7 mouse cellular contexts compared by ENCODE assay signal in genomic region chr11:69580091-69580514, GRCm38 (mm10). TPM values are rescaled to one million over a fixed set of nuclear protein-coding genes. Genes with fewer than 3 reads are reported as not detected.
DNase-seq lines count a peak whose midpoint lies in the region; ATAC-seq lines count a peak whose summit lies in the region.

Gene Wrap53, minus strand, starts transcription at chr11:69580255.
Gene Trp53, plus strand, starts transcription at chr11:69580359.

- H3K4me2 ChIP-seq in intestine, embryonic 16.5 days (ENCODE audit: low read depth, low read length): peak within 1 kb of the TSS; percentile 68
- H3K4me2 ChIP-seq in midbrain, embryonic 11.5 days: peak within 1 kb of the TSS; percentile 76

- DNase-seq in adrenal gland, adult 8-10 months: peak; percentile 92
- DNase-seq in embryo, embryonic 9.5 days (ENCODE audit: extremely low spot score): peak; percentile 90
- peak; percentile 72 to 90 for DNase-seq in gastrocnemius, postnatal 4 days (ENCODE audit: low spot score in 2 of 2)
- peak; percentile 83 to 87 for DNase-seq in left cerebral cortex, postnatal 36 days (ENCODE audit: low spot score in 2 of 2)
- peak; percentile 97 for DNase-seq in midbrain, embryonic 11.5 days (ENCODE audit: low spot score, missing footprints)
- peak; percentile 94 for DNase-seq in skeletal muscle tissue, adult 2 months (ENCODE audit: low read depth, low spot score)

- intact Hi-C loops in left cerebral cortex, postnatal 36 days (cut with DNase I): loop anchor here (2.0 kb wide), 1 partner anchor 25 kb away; the partner anchor contains the start of gene Atp1b2

- no peaks in the 10 kb centered on the region for H3K9me3 ChIP-seq in intestine, embryonic 16.5 days (ENCODE audit: control insufficient read depth, low read length)
- H3K9me3 ChIP-seq in midbrain, embryonic 11.5 days (ENCODE audit: control insufficient read depth, low read length): no peaks in the 10 kb centered on the region

- peak; percentile 62 for ATAC-seq in intestine, embryonic 16.5 days
- peak; percentile 62 for ATAC-seq in midbrain, embryonic 11.5 days (ENCODE audit: low FRiP score)

- H3K36me3 ChIP-seq in intestine, embryonic 16.5 days (ENCODE audit: control insufficient read depth, insufficient read depth, low read length): no peaks in the 10 kb centered on the region
- no peaks in the 10 kb centered on the region for H3K36me3 ChIP-seq in midbrain, embryonic 11.5 days (ENCODE audit: control insufficient read depth, insufficient read depth, low read length)

- peak within 1 kb of the TSS; percentile 80 for H3K4me3 ChIP-seq in intestine, embryonic 16.5 days (ENCODE audit: low read length)
- peak within 1 kb of the TSS; percentile 64 for H3K4me3 ChIP-seq in midbrain, embryonic 11.5 days (ENCODE audit: low read depth, low read length)

- H3K27me3 ChIP-seq in intestine, embryonic 16.5 days (replicated peaks; ENCODE audit: control insufficient read depth, insufficient read depth, low read length): no peaks in the 10 kb centered on the region
- no peaks in the 10 kb centered on the region for H3K27me3 ChIP-seq in midbrain, embryonic 11.5 days (ENCODE audit: control insufficient read depth, insufficient read depth, low read length)

- peak within 1 kb of the TSS; percentile 98 for H3K27ac ChIP-seq in intestine, embryonic 16.5 days (ENCODE audit: low read length)
- peak within 1 kb of the TSS; percentile 83 for H3K27ac ChIP-seq in midbrain, embryonic 11.5 days (ENCODE audit: low read depth, low read length)

- peaks cover 28% of the 10 kb centered on the region for H3K4me1 ChIP-seq in intestine, embryonic 16.5 days (ENCODE audit: control insufficient read depth, insufficient read depth, low read length)
- H3K4me1 ChIP-seq in midbrain, embryonic 11.5 days (ENCODE audit: control insufficient read depth, insufficient read depth, low read length): peaks cover 35% of the 10 kb centered on the region

- H3K9ac ChIP-seq in intestine, embryonic 16.5 days (ENCODE audit: low read depth, low read length): peak within 1 kb of the TSS; percentile 83
- peak within 1 kb of the TSS; percentile 78 for H3K9ac ChIP-seq in midbrain, embryonic 11.5 days (ENCODE audit: low read length)

- under 1% methylated on average over 13 of the region's 13 CpGs for WGBS in intestine, embryonic 16.5 days
- under 1% methylated on average over 13 of the region's 13 CpGs for WGBS in midbrain, embryonic 11.5 days

RNA-seq across cellular contexts. Expression of gene Wrap53, which starts in this region (rescaled TPM):
- total RNA-seq in adrenal gland, adult 8-10 months (2022): 10 to 100 TPM in 3 of 4 experiments, 1 to 10 TPM in 1; 9.1 to 11.9 (median 11.0) TPM
- 1 to 10 TPM; 6.8 to 7.9 TPM for total RNA-seq in gastrocnemius, postnatal 4 days (2021)
- 24.5 and 26.6 TPM in 2 replicates for polyA plus RNA-seq in intestine, embryonic 16.5 days (2015; fragmentation: Nextera tagmentation; extraction: Ambion mirVana)
- total RNA-seq in left cerebral cortex, postnatal 36 days (2021): 10 to 100 TPM; 10.2 to 10.8 TPM
- 35.1 and 36.4 TPM in 2 replicates for polyA plus RNA-seq in midbrain, embryonic 11.5 days (2014; fragmentation: Nextera tagmentation; extraction: Ambion mirVana)

RNA-seq across cellular contexts. Expression of gene Trp53, which starts in this region (rescaled TPM):
- 10 to 100 TPM; 57.6 to 71.1 (median 64.0) TPM for total RNA-seq in adrenal gland, adult 8-10 months (2022)
- total RNA-seq in gastrocnemius, postnatal 4 days (2021): 10 to 100 TPM; 51.1 to 51.9 TPM
- 132 and 148 TPM in 2 replicates for polyA plus RNA-seq in intestine, embryonic 16.5 days (2015; fragmentation: Nextera tagmentation; extraction: Ambion mirVana)
- total RNA-seq in left cerebral cortex, postnatal 36 days (2021): 10 to 100 TPM; 21.7 to 22.6 TPM
- 144 and 147 TPM in 2 replicates for polyA plus RNA-seq in midbrain, embryonic 11.5 days (2014; fragmentation: Nextera tagmentation; extraction: Ambion mirVana)

Comparison
In these comparisons a context has a peak if more than half of its experiments do, and no peak if none do; other contexts are left out.
1. Peak in every context shown above with its lines: DNase-seq, ATAC-seq, H3K4me3 ChIP-seq and H3K27ac ChIP-seq.